Mouse (Mus musculus): ENCODE data around the gene Slc7a8. TPM values are rescaled to one million over a fixed set of nuclear protein-coding genes. Genes with fewer than 3 reads are reported as not detected.
A peak's percentile ranks its signal among the peaks of the same experiment; 100 is the strongest.

The Slc7a8 gene
- polyA plus RNA-seq, 1 experiment = 4.5 TPM

DNA sequence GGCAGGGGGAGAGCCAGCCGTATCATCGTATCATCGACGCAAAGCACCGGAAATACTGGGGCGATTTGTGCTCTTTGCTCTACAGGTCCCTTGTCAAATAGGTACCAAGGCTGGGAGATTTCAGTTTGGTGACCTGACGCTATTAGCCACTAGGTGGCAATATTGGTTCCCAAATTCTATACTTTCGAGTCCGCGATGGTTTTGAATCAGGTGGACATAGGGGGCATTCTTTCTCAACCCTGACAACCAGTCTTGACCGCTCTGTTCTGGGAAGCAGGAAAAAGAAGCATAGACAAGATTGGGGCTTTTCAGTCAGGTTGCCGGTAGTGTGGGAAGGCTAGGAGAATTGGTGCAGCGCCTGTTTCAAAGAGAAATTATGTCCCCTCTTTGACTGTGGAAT lies 67.6 kb downstream of the Slc7a8 start:
- under 1% methylated on average over 13 of the region's 13 CpGs for WGBS
- no peak for TF ChIP-seq CTCF (IDR thresholded peaks at IDR 0.05; ENCODE audit: control insufficient read depth, insufficient read depth, low read length)
- no peak for TF ChIP-seq POLR2A (IDR thresholded peaks at IDR 0.05; ENCODE audit: borderline replicate concordance, control insufficient read depth, low read depth, low read length)

GRCm38 (mm10) chr14:54712861-54713260 lies 68.9 kb downstream of the Slc7a8 start:
- peak overlapping the region; percentile 88 for H3K27ac ChIP-seq (ENCODE audit: control insufficient read depth, insufficient read depth, low read depth, low read length, poor library complexity)
- TF ChIP-seq CTCF (IDR thresholded peaks at IDR 0.05; ENCODE audit: control insufficient read depth, insufficient read depth, low read length) = no peak
- TF ChIP-seq POLR2A (IDR thresholded peaks at IDR 0.05; ENCODE audit: borderline replicate concordance, control insufficient read depth, low read depth, low read length) = peak; percentile 56; the same call in 1 of the 2 replicates

More for the DNA sequence above, 67.6 kb downstream of the Slc7a8 start:
- Histone ChIP-seq H3K4me1 (ENCODE audit: control insufficient read depth, insufficient read depth, low read length) (peaks cover 4% of the 10 kb centered on the region), H3K27ac (ENCODE audit: control insufficient read depth, insufficient read depth, low read depth, low read length, poor library complexity) (peak overlapping the region; percentile 18), H3K4me3 (replicated peaks; ENCODE audit: control insufficient read depth, low read depth, low read length) (peak overlapping the region; percentile 52)

GRCm38 (mm10) chr14:54712074-54712473 lies 69.7 kb downstream of the Slc7a8 start, which contains the start of gene Cebpe:
Gene Cebpe, minus strand, starts transcription at chr14:54712174.
- 29% methylated on average over 7 of the region's 7 CpGs for WGBS
- peak within 1 kb of the TSS; percentile 97 for H3K27ac ChIP-seq (ENCODE audit: control insufficient read depth, insufficient read depth, low read depth, low read length, poor library complexity)
- TF ChIP-seq POLR2A (IDR thresholded peaks at IDR 0.05; ENCODE audit: borderline replicate concordance, control insufficient read depth, low read depth, low read length) (no peak), CTCF (IDR thresholded peaks at IDR 0.05; ENCODE audit: control insufficient read depth, insufficient read depth, low read length) (no peak)
- peaks cover 4% of the 10 kb centered on the region for H3K4me1 ChIP-seq (ENCODE audit: control insufficient read depth, insufficient read depth, low read length)
- H3K4me3 ChIP-seq (replicated peaks; ENCODE audit: control insufficient read depth, low read depth, low read length) = peak within 1 kb of the TSS; percentile 80

More at GRCm38 (mm10) chr14:54712861-54713260, 68.9 kb downstream of the Slc7a8 start:
- Histone ChIP-seq H3K4me1 (ENCODE audit: control insufficient read depth, insufficient read depth, low read length) (peaks cover 4% of the 10 kb centered on the region), H3K4me3 (replicated peaks; ENCODE audit: control insufficient read depth, low read depth, low read length) (peak overlapping the region; percentile 56)
- 13% methylated on average over 8 of the region's 8 CpGs for WGBS

DNA sequence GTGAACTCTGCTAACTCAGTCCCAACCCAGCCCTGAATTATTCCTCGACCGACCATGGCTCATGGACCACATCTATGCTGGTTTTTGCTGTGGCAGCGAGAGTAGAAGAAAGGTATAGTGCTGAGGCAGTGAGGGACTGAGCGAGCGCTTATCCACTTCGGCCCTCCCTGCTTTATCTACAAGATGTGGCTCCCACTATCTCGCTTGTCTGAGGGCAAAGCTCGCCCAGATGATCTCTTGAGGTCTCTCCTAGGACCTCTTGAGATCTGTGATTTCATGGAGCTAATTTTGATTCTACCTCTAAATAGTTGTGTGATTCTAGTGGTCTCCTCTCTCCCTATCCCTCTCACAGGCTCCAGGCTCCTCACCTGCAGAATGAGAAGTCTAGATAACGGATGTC lies 72.7 kb downstream of the Slc7a8 start:
- Histone ChIP-seq H3K4me3 (replicated peaks; ENCODE audit: control insufficient read depth, low read depth, low read length) (peak overlapping the region; percentile 46), H3K4me1 (ENCODE audit: control insufficient read depth, insufficient read depth, low read length) (peaks cover 6% of the 10 kb centered on the region), H3K27ac (ENCODE audit: control insufficient read depth, insufficient read depth, low read depth, low read length, poor library complexity) (peak overlapping the region; percentile 54)
- WGBS = 59% methylated on average over 9 of the region's 9 CpGs
- no peak for TF ChIP-seq CTCF (IDR thresholded peaks at IDR 0.05; ENCODE audit: control insufficient read depth, insufficient read depth, low read length)

GRCm38 (mm10) chr14:54706589-54707320 lies 75.0 kb downstream of the Slc7a8 start:
- no peak for TF ChIP-seq CTCF (IDR thresholded peaks at IDR 0.05; ENCODE audit: control insufficient read depth, insufficient read depth, low read length)
- TF ChIP-seq POLR2A (IDR thresholded peaks at IDR 0.05; ENCODE audit: borderline replicate concordance, control insufficient read depth, low read depth, low read length) = no peak
- WGBS = 23% methylated on average over 17 of the region's 17 CpGs
- peak overlapping the region; percentile 93 for H3K27ac ChIP-seq (ENCODE audit: control insufficient read depth, insufficient read depth, low read depth, low read length, poor library complexity)
- peaks cover 3% of the 10 kb centered on the region for H3K4me1 ChIP-seq (ENCODE audit: control insufficient read depth, insufficient read depth, low read length)
- peak overlapping the region; percentile 52 for H3K4me3 ChIP-seq (replicated peaks; ENCODE audit: control insufficient read depth, low read depth, low read length)

DNA sequence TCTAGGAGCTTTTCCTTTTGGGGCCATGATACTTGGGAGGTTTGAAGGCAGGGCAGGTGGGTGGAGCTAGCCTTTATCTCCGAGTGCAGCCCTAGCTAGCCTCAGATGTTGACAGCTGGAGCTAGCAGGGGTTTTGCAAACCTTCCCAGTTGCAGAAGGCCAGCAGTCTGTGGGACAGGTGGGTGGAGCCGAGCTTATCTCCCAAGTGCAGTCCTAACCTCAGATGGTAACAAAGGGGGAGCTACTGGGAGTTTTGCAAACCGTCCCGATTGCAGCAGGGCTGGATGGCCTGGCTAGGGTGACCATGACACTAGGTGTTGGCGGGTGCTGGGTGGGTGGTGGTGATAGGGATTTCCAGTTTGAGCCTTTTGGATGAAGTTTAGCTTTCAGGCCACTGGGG lies 75.9 kb downstream of the Slc7a8 start:
- peak overlapping the region; percentile 93 for H3K27ac ChIP-seq (ENCODE audit: control insufficient read depth, insufficient read depth, low read depth, low read length, poor library complexity)
- WGBS = 8% methylated on average over 5 of the region's 5 CpGs

GRCm38 (mm10) chr14:54703207-54703606 lies 78.5 kb downstream of the Slc7a8 start:
- H3K27ac ChIP-seq (ENCODE audit: control insufficient read depth, insufficient read depth, low read depth, low read length, poor library complexity) = no peak overlapping the region
- no peak overlapping the region for H3K4me3 ChIP-seq (replicated peaks; ENCODE audit: control insufficient read depth, low read depth, low read length)
- H3K4me1 ChIP-seq (ENCODE audit: control insufficient read depth, insufficient read depth, low read length) = peaks cover 3% of the 10 kb centered on the region
- no peak for TF ChIP-seq POLR2A (IDR thresholded peaks at IDR 0.05; ENCODE audit: borderline replicate concordance, control insufficient read depth, low read depth, low read length)
- TF ChIP-seq CTCF (IDR thresholded peaks at IDR 0.05; ENCODE audit: control insufficient read depth, insufficient read depth, low read length) = no peak
- 48% methylated on average over 10 of the region's 10 CpGs for WGBS

More for the DNA sequence above, 75.9 kb downstream of the Slc7a8 start:
- TF ChIP-seq POLR2A (IDR thresholded peaks at IDR 0.05; ENCODE audit: borderline replicate concordance, control insufficient read depth, low read depth, low read length) (no peak), CTCF (IDR thresholded peaks at IDR 0.05; ENCODE audit: control insufficient read depth, insufficient read depth, low read length) (no peak)
- H3K4me1 ChIP-seq (ENCODE audit: control insufficient read depth, insufficient read depth, low read length) = peaks cover 3% of the 10 kb centered on the region
- H3K4me3 ChIP-seq (replicated peaks; ENCODE audit: control insufficient read depth, low read depth, low read length) = no peak overlapping the region

- TF ChIP-seq CTCF (IDR thresholded peaks at IDR 0.05; ENCODE audit: control insufficient read depth, insufficient read depth, low read length) (peak; percentile 91), POLR2A (IDR thresholded peaks at IDR 0.05; ENCODE audit: borderline replicate concordance, control insufficient read depth, low read depth, low read length) (no peak)
- WGBS = 11% methylated on average over 6 of the region's 6 CpGs
- no peak overlapping the region for H3K4me3 ChIP-seq (replicated peaks; ENCODE audit: control insufficient read depth, low read depth, low read length)
Measured at GRCm38 (mm10) chr14:54701298-54701697, 80.4 kb downstream of the Slc7a8 start.

More at GRCm38 (mm10) chr14:54701298-54701697, 80.4 kb downstream of the Slc7a8 start:
- Histone ChIP-seq H3K27ac (ENCODE audit: control insufficient read depth, insufficient read depth, low read depth, low read length, poor library complexity) (no peak overlapping the region), H3K4me1 (ENCODE audit: control insufficient read depth, insufficient read depth, low read length) (peaks cover 1% of the 10 kb centered on the region; the same call in 1 of the 2 replicates)

All from bone marrow, adult 2 months (tissue).